Mouse (Mus musculus) ES-E14 (cell line): ENCODE data around the gene Tubb5.

Source experiments
- HCFC1 ChIP-seq: IDR thresholded peaks from 2 replicates; pipeline ENCODE4 v1.6.1; 2012; ENCODE audit warnings: low read length, inconsistent platforms, borderline replicate concordance; ENCODE audit not compliant: insufficient read depth
- MAFK ChIP-seq: IDR thresholded peaks from 2 replicates; pipeline ENCODE4 v1.6.1; 2014; ENCODE audit warnings: mild to moderate bottlenecking, low read depth, low read length, inconsistent platforms; ENCODE audit not compliant: insufficient read depth
- ZC3H11A ChIP-seq: IDR thresholded peaks from 2 replicates; pipeline ENCODE4 v1.6.1; 2012; ENCODE audit warnings: low read depth, mild to moderate bottlenecking, inconsistent platforms, low read length, borderline replicate concordance
- ZNF384 ChIP-seq: IDR thresholded peaks from 2 replicates; pipeline ENCODE4 v1.6.1; 2012; ENCODE audit warnings: low read depth, low read length, inconsistent platforms

GRCm38 (mm10) chr17:35820111-35820510, 18.0 kb downstream of the Tubb5 start:
- no peak for TF ChIP-seq MAFK
- no peak for TF ChIP-seq ZC3H11A
- TF ChIP-seq ZNF384: no peak
- no peak for TF ChIP-seq HCFC1
